Mouse (Mus musculus): ENCODE results near the gene Btk.

The Btk gene

DNA sequence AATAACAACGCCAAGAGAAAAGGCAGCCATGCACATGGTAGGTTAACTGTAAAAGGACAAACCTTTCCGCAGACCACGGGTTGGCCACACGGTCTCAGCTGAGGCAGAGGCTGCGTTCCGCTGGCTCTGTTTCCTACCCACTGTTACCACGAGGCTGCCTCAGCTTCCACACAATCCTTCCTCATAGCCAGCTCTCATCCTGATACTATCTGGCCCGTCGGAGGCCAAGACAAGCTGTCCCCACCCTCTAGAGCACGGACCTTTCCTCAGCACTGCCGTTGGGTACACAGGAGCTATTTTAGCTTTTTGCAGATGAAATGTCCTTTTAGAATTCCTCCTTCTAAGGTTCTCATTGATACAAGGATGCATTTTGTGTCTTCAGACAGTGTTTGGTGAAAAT lies 1.1 kb downstream of the Btk start:
- no peak for DNase-seq (ENCODE audit: inconsistent age in 2 of 2, low spot score in 1 of 2)

DNA sequence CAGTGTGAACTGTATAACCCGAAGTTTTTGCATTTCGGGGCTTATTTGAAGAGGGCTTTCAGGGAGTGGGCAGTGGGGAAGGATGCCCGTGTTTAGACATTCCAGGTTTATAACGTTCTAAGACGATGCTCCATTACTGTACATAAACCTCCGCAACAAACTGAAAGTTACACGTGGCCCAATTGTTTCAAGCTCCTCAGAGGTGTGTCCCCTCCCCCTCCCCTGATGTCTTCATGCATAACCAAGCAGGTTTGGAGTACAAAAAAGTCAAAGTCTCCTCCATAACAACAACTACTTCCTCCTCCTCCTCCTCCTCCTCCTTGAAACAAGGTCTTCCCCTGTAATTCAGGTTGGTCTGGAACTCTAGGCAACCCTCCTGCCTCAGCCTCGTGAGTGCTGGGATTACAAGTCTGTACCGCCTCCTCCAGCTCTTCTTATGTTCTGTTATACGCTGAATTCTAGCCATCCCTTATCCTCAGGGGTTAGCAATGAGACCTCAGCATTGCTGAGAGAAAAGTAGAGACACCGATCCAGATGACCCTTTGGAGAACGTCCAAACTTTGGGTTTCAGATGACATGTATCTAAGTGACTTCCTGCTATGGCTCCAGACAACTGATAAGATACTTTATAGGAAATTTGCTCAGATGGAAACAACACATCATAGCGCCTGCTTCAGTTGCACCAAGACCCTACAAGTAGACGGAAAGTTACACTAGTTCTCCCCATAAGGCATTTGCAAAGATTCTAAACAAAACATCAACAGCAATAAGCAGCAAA lies 2.7 kb downstream of the Btk start:
- DNase-seq (ENCODE audit: inconsistent age in 2 of 2, low spot score in 1 of 2), result no peak

DNA sequence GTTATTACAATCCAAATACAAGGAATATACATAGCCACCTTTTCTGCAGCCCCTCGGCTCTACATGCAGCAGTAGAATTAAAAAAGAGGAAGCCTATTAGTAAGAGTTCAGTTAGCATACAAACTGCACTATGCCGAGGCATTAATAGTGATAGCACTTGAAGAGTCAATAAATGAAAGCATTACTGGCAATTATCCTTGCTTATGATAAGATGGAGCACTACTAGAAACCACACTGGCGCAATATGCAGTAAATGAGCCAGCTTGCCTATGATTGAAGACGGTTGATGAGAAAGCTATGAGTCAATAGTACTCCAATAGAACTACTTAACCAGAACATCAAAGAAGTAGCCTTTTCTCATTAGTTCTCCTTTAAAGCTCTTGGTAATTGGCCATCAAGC lies 5.5 kb downstream of the Btk start:
- DNase-seq (ENCODE audit: inconsistent age in 2 of 2, low spot score in 1 of 2), result no peak

DNA sequence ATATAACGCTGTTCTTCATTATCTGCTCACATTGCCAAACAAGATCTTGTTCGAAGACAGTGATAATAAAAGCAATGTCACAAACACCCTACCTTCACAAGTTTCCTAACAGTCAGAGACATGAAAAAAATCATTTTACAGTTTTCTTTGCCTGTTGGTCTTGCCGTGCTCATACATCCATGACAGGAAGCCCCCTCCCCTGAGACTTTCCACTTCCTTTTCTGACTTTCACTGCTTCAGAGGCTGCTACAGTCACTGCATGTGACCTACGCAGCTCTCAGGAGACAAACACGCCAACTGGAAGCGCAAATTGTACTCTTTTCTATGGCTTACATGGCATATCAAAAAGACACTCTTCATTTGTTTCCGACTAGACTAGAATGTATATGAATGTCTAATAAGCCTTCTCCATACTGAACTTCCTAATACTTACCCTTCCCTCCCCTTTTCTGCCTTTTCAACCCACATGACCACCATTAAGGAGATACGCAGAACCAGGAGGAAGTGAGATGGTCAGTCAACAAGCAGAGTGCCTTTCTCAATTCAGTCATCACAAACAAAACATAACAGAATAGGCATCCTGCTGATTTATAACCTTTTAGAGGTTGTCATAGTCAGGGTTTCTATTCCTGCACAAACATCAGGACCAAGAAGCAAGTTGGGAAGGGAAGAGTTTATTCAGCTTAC lies 16.7 kb downstream of the Btk start:
- no peak for DNase-seq (ENCODE audit: inconsistent age in 2 of 2, low spot score in 1 of 2)

DNA sequence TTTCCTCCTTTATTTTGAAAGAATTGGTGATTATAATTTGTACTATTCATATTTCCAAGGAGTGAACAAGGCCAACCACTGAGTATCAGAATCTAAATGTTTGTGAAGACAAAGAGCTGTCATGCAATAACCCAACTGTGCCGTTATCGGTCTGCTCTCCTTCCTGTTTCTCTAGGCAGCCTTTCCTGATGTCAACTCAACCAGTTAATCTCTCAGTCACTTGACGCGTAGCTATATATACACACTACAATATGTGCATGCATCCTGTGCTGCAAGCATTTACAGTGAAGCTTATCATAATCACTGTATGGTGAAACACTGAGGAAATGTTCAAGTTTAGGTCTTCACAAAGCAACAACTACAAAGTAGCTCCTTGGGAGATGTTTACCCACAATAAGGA lies 19.0 kb downstream of the Btk start:
- no peak for DNase-seq (ENCODE audit: inconsistent age in 2 of 2, low spot score in 1 of 2)

DNA sequence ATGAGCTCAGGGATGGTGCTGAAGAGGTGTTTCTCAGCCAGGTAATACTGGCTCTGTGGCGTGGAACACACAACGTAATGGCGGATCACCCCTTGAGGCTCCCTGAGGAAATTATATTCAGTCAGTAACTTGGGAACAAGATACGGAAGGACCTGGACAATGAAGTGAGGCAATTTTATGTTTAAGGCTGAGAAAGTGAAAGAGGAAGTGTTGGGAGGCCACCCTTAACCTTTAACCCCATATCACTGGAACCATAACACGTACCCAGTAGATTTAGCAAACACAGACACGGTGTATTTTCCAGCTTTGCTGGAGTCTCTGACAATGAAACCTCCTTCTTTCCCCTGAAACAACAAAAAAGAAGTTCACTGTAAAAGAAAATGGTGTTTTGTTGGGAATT lies 28.9 kb downstream of the Btk start:
- DNase-seq (ENCODE audit: inconsistent age in 2 of 2, low spot score in 1 of 2), result no peak

DNA sequence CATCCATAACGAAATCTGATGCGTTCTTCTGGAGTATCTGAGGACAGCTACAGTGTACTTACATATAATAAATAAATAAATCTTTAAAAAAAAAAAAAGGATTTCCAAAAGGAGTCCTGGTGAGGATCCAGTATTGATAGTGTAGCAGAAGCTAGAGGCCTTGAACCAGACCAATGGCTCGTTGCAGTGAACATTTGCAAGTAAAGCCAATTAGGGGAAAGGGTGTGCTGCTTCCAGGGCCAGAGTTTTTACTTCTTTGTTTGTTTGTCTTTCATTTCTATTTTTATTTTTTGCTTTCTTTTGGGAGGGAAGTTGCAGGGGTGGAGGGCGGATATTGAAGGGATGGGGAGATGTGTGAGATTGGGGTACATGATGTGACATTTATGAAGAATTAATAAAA lies 30.0 kb downstream of the Btk start:
- DNase-seq (ENCODE audit: inconsistent age in 2 of 2, low spot score in 1 of 2), result no peak

DNA sequence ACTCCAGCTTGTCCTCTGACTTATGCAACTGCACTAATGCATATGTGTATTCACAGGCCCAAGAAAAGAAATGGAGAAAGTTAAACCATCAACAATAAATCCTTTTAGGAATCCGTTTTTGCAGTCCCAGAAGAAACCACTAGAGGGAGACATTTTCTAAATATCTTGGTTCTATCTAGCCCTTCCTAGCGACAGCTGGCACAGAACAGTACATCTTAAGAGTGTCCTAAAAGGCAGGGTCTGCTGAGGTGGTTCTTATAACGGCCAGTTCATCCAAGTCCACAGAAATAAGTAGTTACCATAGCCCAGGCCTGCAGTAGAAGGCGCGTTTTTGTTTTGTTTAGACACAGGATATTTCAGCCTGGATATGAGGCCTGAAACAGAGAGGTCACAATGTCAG lies 32.5 kb downstream of the Btk start:
- peak in 1 of 2 experiments; percentile 74 for DNase-seq (ENCODE audit: inconsistent age in 2 of 2, low spot score in 1 of 2)

DNA sequence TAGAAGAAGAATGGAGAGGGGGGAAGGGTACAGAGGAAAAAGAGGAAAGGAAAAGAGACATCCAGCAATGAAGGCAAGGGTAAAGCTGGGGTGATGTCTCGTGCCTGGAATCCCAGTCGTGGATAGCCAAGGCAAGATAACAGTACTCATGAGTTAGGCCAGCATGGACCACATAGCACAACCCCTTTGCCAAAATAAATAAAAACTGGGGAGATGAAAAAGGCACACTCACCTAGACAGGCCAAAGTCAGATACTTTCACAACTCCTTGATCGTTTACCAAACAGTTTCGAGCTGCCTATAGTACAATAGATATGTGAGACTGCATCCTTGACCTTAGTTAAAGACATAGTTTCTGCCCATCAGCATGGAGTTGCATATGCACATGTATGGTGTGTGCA lies 36.0 kb downstream of the Btk start:
- DNase-seq (ENCODE audit: inconsistent age in 2 of 2, low spot score in 1 of 2), result no peak

DNA sequence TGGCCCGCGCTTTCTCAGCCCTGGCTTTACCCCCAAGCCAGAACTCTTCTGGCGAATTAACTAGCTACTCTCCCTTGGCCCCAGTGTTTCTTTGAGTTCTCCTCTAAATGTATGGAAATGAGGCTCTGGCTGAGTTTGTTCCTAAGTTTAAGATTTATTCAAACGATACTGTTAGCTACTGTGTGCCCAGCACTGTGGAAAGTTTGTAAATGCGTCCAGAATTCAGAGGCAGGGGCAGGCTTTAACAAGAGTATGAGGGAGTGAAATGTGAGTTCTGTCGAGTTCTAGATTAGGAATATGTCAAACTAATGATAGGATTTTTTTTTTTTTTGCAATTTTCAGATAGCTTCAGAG lies 41.4 kb downstream of the Btk start:
- DNase-seq (ENCODE audit: inconsistent age in 2 of 2, low spot score in 1 of 2), result no peak

DNA sequence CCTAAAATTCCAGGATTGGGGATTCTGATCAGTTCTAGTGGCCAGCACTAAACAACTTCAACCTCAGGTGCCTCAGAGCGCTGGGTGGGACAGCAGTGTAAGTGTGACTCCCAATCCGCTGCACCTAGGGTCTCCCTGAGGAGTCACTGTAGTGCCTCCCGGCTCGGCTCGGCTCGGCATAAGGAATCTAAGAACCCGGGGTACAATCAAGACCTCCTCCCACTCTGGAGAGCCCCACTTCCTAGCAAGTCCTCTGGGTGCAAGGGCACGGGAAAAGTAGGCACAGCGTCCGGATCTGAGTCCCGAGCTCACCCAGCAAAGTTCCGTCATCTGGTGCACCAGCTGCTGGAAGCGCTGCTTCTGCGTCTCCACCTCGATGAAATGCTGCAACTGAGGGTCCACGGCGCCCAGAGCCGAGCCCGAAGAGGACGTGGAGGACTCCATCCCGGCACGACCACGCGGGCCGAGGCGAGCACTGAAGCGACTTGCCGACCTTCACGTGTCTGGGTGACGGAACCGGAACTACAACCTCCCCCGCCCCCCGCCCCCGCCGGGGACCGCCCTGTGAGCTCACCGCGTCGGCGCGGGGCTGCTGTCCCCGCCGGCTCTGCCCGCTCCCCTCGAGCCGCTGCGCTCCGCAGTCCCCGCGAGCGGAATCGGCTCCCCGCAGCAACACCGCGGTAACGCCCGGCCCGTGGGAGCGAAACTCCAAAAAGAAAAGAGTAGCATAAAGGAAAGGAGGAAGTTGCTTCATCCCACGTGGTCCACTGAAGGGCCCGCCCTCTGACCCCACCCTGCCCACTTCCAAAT lies 42.0 kb downstream of the Btk start, which contains the start of gene Timm8a1:
Gene Timm8a1, minus strand, starts transcription at position 721 of the 810 bp plus-strand sequence.
- DNase-seq (ENCODE audit: inconsistent age in 2 of 2, low spot score in 1 of 2), result peak; percentile 64 to 88

DNA sequence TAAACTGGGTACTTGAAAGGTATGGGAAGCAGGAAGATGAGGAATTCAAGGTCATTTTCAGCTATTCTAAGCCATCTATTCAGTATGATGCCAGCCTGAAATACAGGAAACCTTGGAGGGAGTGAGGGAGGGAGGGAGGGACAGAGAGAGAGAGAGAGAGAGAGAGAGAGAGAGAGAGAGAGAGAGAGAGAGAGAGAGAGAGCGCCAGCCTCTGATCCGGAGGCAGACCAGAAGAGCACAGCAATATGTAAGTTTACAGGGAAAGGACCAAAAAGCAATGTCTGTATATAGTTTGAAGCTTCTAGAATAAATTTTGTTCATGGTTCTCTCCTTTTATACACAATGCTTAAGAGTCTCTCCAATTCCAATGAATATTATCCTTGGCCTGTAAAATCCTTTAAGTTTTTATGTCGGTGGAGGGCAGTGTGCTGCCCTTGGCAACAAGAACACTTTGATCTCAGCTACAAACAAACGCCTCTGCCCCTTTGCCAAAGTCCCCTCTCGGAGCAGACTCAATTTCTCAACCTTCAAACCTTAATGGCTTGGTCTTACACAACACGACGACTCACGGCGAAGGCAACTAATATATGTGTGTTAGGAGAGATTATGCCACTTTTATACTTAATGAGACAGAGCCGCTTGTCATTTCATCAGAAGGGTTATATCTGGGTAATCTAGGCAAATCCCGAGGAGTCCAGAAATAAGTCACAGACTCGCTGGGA lies 42.8 kb downstream of the Btk start:
- DNase-seq (ENCODE audit: inconsistent age in 2 of 2, low spot score in 1 of 2), result peak; percentile 26 to 70

DNA sequence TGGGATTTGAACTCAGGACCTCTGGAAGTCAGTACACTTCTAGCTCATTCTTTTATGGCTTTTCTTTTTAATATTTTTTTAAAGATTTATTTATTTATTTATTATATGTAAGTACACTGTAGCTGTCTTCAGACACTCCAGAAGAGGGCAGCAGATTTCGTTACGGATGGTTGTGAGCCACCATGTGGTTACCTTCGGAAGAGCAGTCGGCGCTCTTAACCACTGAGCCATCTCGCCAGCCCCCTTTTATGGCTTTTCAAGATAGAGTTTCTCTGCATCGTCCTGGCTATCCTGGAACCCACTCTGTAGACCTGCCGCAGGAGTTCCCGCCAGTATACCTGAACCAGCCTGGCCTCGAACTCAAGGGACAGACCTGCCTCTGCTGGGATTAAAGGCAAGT lies 43.6 kb downstream of the Btk start:
- peak; percentile 5 to 27 for DNase-seq (ENCODE audit: inconsistent age in 2 of 2, low spot score in 1 of 2)

DNA sequence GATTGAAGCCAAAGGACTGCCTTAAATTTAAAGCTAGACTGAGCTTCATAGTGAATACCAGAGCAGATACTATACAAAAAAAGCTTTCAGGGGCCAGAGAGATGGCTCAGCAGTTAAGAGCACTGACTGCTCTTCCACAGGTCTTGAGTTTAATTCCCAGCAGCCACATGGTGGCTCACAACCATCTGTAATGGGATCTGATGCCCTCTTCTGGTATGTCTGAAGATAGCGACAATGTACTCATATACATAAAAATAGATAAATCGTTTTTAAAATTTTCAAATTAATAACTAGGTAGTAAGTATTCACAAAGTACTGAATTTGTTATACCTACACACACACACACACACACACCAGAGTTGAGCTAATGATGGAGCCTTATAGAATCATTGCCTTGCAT lies 50.0 kb downstream of the Btk start:
- no peak for DNase-seq (ENCODE audit: inconsistent age in 2 of 2, low spot score in 1 of 2)

DNA sequence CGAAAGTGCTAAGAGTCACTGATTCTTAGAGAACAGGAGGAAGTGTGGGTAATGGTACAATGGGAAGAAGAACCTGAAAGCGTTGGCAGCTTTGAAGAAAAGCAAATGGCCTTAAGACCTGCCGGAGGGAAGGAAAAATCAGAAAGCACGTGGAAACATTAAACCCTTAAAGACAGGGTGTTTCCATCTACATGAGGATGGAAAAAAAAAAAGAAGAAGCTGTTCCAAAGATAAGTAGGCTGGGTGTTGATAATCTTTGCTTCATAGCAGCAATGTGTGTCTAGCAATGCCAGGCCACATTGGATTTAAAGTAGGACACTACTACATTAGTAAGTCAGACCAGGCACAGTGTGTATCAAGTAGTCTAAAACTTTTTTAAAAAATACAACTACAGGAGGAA lies 58.1 kb downstream of the Btk start:
- DNase-seq (ENCODE audit: inconsistent age in 2 of 2, low spot score in 1 of 2), result no peak

DNA sequence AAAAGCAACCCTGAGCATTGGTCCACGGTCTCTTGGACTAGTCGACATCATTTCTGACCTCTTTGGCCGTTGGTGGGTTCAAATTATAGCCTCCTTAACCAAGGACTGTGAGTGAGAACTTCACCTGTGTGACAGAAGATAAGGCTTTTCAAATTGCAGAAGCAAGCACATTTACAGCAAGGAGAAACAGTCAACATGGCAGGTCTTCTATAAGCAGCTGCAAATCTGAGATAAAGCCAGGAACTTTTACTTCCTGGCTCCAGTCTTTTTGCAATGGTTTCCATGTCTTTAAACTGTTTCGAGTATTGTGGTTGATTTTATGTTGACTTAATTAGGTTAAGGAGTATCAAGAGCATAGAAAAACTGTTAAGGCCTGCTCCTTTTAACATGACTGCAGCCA lies 59.6 kb downstream of the Btk start:
- DNase-seq (ENCODE audit: inconsistent age in 2 of 2, low spot score in 1 of 2), result no peak

DNA sequence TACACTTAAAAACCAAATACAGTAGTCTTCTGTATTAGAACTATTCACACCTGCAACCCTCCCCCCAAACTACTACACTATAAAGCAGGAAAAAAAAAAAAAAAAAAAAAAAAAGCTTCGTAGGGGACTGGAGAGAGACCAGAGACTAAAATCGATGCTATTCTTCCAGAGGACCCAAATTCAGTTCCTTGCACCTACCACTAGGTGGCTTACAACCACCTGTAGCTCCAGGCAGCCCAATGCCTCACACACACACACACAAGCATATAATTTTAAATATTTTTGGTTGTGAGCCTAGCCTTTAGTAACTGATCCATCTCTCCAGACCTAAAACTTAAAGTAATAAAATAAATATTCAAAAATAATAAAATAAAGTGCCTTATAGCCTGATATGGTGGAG lies 73.9 kb downstream of the Btk start:
- no peak for DNase-seq (ENCODE audit: inconsistent age in 2 of 2, low spot score in 1 of 2)

DNA sequence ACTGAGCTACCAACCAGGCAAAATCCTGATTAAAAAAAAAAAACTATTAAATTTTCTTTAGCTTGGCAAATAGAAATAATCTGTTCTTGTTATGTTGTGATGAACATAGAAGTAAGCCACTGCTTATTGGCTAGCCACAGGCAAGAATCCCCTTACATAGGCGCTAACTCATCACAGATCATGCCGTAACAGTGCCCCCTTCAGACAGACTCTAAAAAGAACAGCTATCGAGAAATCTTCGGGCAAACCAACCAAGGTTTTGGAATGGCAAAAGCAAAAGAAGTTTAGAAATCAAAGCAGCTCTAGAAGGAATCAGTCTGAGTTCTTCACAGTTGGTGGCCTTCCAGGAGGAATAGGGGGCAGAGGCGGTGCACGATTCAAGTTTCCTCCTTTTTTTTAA lies 75.4 kb downstream of the Btk start:
- no peak for DNase-seq (ENCODE audit: inconsistent age in 2 of 2, low spot score in 1 of 2)

DNA sequence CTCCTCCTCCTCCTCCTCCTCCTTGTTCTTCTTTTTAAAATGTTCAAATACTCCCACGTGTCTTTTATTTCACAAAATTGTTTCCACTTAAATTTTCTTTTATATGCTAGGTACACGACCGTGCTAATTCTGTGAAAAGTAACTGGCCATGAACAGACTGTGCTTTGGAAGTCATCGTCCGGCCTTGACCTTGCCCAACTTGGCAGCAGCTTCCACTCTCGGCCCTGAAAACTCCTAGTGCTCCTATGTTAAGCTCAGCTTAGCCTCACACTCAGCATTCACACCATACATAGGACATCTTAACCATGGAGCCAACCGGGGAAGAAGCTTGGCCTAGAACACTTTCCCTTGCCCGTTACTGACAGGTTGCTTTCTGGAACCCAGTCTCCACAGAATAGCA lies 82.7 kb downstream of the Btk start:
- DNase-seq (ENCODE audit: inconsistent age in 2 of 2, low spot score in 1 of 2), result peak; percentile 80 to 84

Data from adrenal gland, adult (tissue).